Mouse (Mus musculus): ENCODE measurements at regions not wholly inside any gene's neighbourhood (a gene's known extent, or its start where the extent isn't known, plus 50 kb on each side); places are given as distances from the start of the nearest gene placed in this dataset.

DNA sequence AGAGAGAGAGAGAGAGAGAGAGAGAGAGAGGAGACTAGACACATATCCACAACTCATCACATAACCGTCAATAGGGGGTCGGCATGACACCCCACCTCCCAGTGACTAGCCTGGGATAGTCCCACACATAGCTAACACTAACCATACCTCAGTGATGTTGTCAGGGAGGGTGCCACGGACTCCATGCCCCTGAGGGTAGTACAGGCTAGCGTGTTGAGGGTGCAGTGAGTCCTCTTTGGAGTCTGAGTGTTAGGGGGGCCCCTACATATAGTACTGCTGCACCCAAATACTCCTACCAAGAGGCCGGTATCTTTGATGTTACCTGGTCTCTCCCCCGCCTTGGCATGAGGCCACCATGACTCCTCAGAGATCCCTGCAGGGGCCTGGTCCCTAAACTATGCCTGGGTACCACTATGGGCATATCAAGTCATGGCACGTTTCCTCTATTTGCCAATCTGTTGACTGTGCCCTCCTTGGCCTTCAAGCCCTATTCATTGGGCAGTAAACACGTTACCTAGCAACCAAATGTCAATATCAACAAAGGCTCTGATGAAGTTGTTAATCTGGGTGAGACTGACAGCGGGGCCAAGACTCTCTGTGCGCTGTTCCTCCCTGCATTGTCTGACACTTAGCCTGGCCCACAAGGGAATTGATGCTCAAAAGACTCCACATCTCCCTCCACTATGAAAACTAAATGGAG is 156.7 kb downstream of the Inhbb start:
- TF ChIP-seq POLR2A (IDR thresholded peaks at IDR 0.05; ENCODE audit: borderline replicate concordance, extremely low read depth, insufficient read depth, insufficient read length, poor library complexity, severe bottlenecking) = no peak
- no peak for TF ChIP-seq CTCF (IDR thresholded peaks at IDR 0.05; ENCODE audit: borderline replicate concordance, extremely low read depth, insufficient read depth, insufficient read length)

All from brain, embryonic 14.5 days (tissue).